Mouse (Mus musculus) adipocyte (in vitro differentiated cells): ENCODE measurements at regions not wholly inside any gene's neighbourhood (a gene's known extent, or its start where the extent isn't known, plus 50 kb on each side); places are given as distances from the start of the nearest gene placed in this dataset.
"Not testable (repeated sequence)": the region's sequence is repeated elsewhere in the genome, so short reads cannot be mapped to it uniquely, and the experiment has no call there.

Experiments used
- DNase-seq: peaks from one replicate; pipeline ENCODE4 v3.0.0-alpha.2; 2016; ENCODE audit warnings: low spot score

GRCm38 (mm10) chr1:112486046-112486445 lies 621.3 kb upstream of the Dsel start:
- DNase-seq = not testable (repeated sequence)

GRCm38 (mm10) chr1:112456047-112456446 lies 591.3 kb upstream of the Dsel start:
- peak; percentile 39 for DNase-seq

- DNase-seq = peak; percentile 9
These were observed 587.7 kb upstream of the Dsel start for GRCm38 (mm10) chr1:112452390-112452789.

GRCm38 (mm10) chr1:112451622-112452021 lies 586.9 kb upstream of the Dsel start:
- DNase-seq = peak; percentile 37

- DNase-seq = no peak
These were observed 574.4 kb upstream of the Dsel start for GRCm38 (mm10) chr1:112439109-112439508.

GRCm38 (mm10) chr1:112416350-112417083 lies 551.8 kb upstream of the Dsel start:
- no peak for DNase-seq

- DNase-seq = no peak
These were observed 524.1 kb upstream of the Dsel start for GRCm38 (mm10) chr1:112388807-112389206.

- DNase-seq = no peak
These were observed 519.3 kb upstream of the Dsel start for GRCm38 (mm10) chr1:112384015-112384414.

GRCm38 (mm10) chr1:112379651-112380264 lies 515.0 kb upstream of the Dsel start:
- peak; percentile 14 for DNase-seq

- DNase-seq = peak; percentile 59
These were observed 513.9 kb upstream of the Dsel start for GRCm38 (mm10) chr1:112378660-112379059.

- DNase-seq = no peak
These were observed 491.1 kb upstream of the Dsel start for GRCm38 (mm10) chr1:112355816-112356215.
